8 mouse cellular contexts compared by ENCODE assay signal in genomic region chr13:93072871-93073411, GRCm38 (mm10).
DNase-seq lines count a peak whose midpoint lies in the region; ATAC-seq lines count a peak whose summit lies in the region.
"Had no signal": no experiment of that assay in that cellular context is flagged by ENCODE, and none has a peak within 500 bp of the region (broad histone marks: within the 10 kb centered on the region; RNA-seq: fewer than 3 reads in every experiment).

No protein-coding gene starts in this region.

- peak overlapping the region; percentile 60 for H3K27ac ChIP-seq in hindbrain, embryonic 14.5 days
- H3K27ac ChIP-seq in neural tube, embryonic 11.5 days (ENCODE audit: low read depth, low read length) = no peak overlapping the region
- H3K27ac ChIP-seq: heart, embryonic 15.5 days had no signal

- no peaks in the 10 kb centered on the region for H3K27me3 ChIP-seq in hindbrain, embryonic 14.5 days (ENCODE audit: control insufficient read depth, insufficient read depth, low read length)
- no peaks in the 10 kb centered on the region for H3K27me3 ChIP-seq in neural tube, embryonic 11.5 days (ENCODE audit: control insufficient read depth, insufficient read depth, low read length)
- H3K27me3 ChIP-seq: heart, embryonic 15.5 days had no signal

- peak; percentile 64 for ATAC-seq in hindbrain, embryonic 14.5 days (ENCODE audit: low FRiP score)
- peak; percentile 51 for ATAC-seq in neural tube, embryonic 11.5 days (ENCODE audit: insufficient read depth, low FRiP score, low TSS enrichment)

- H3K36me3 ChIP-seq in hindbrain, embryonic 14.5 days (replicated peaks; ENCODE audit: control insufficient read depth, insufficient read depth) = no peaks in the 10 kb centered on the region
- H3K36me3 ChIP-seq in neural tube, embryonic 11.5 days (ENCODE audit: control insufficient read depth, insufficient read depth, low read length) = no peaks in the 10 kb centered on the region

- WGBS in hindbrain, embryonic 14.5 days = 9% methylated on average over 15 of the region's 15 CpGs
- WGBS in neural tube, embryonic 11.5 days = 5% methylated on average over 15 of the region's 15 CpGs

- 0 out of 2 replicates have a peak overlapping the region, but pooled peaks have one; percentile 7 for H3K9ac ChIP-seq in hindbrain, embryonic 14.5 days
- H3K9ac ChIP-seq in neural tube, embryonic 11.5 days (ENCODE audit: low read length) = 0 out of 2 replicates have a peak overlapping the region, but pooled peaks have one; percentile 7
- H3K9ac ChIP-seq: heart, embryonic 15.5 days had no signal

- DNase-seq in R1 (ENCODE audit: low read depth, low spot score) = peak; percentile 26
- peak; percentile 53 for DNase-seq in brain, adult 2 months (ENCODE audit: low read depth, low spot score)
- peak; percentile 37 for DNase-seq in hindbrain, embryonic 14.5 days (ENCODE audit: low spot score)
- DNase-seq in neural tube, embryonic 11.5 days (ENCODE audit: low spot score) = peak; percentile 45
- DNase-seq in adrenal gland, postnatal 25 days = no peak
- no peak for DNase-seq in heart, postnatal 4 days
- no peak for DNase-seq in spleen, adult 18-20 months

- 0 out of 2 replicates have a peak, but pooled peaks cover 5% of the 10 kb centered on the region for H3K9me3 ChIP-seq in hindbrain, embryonic 14.5 days (ENCODE audit: control insufficient read depth, low read length)
- H3K9me3 ChIP-seq in neural tube, embryonic 11.5 days (ENCODE audit: control insufficient read depth, low read length) = no peaks in the 10 kb centered on the region

- peaks cover 23% of the 10 kb centered on the region for H3K4me1 ChIP-seq in hindbrain, embryonic 14.5 days (replicated peaks; ENCODE audit: control insufficient read depth, insufficient read depth, low read length)
- H3K4me1 ChIP-seq in neural tube, embryonic 11.5 days (ENCODE audit: control insufficient read depth, insufficient read depth, low read length) = 0 out of 2 replicates have a peak, but pooled peaks cover 6% of the 10 kb centered on the region

- no peak overlapping the region for H3K4me3 ChIP-seq in hindbrain, embryonic 14.5 days (replicated peaks; ENCODE audit: low read length)
- no peak overlapping the region for H3K4me3 ChIP-seq in neural tube, embryonic 11.5 days (ENCODE audit: low read depth, low read length)
- H3K4me3 ChIP-seq: heart, embryonic 15.5 days had no signal

- H3K4me2 ChIP-seq in hindbrain, embryonic 14.5 days (replicated peaks) = peak overlapping the region; percentile 36
- no peak overlapping the region for H3K4me2 ChIP-seq in neural tube, embryonic 11.5 days (ENCODE audit: low read depth)
- H3K4me2 ChIP-seq: heart, embryonic 15.5 days had no signal

Comparison
In these comparisons a context has a peak if more than half of its experiments do, and no peak if none do; other contexts are left out.
1. DNase-seq: peak in R1 (single experiment), brain, adult 2 months (single experiment), hindbrain, embryonic 14.5 days (single experiment) and neural tube, embryonic 11.5 days (single experiment); none in adrenal gland, postnatal 25 days (single experiment), heart, postnatal 4 days (single experiment) and spleen, adult 18-20 months (0 of 2).